Mouse (Mus musculus): ENCODE measurements around the gene 1700019A02Rik. TPM values are rescaled to one million over a fixed set of nuclear protein-coding genes. Genes with fewer than 3 reads are reported as not detected.

1700019A02Rik gene
- polyA plus RNA-seq, 1 experiment = not detected

- TF ChIP-seq CTCF (IDR thresholded peaks at IDR 0.05; ENCODE audit: extremely low read depth, insufficient read depth, low read length) (no peak), POLR2A (IDR thresholded peaks at IDR 0.05; ENCODE audit: extremely low read depth, insufficient read depth, low read length) (no peak)
- no peak overlapping the region for H3K4me3 ChIP-seq (ENCODE audit: insufficient read depth, low read length)
Measured at GRCm38 (mm10) chr1:53186301-53186700, 1.1 kb downstream of the 1700019A02Rik start.

GRCm38 (mm10) chr1:53157715-53158114 lies 29.7 kb downstream of the 1700019A02Rik start:
- TF ChIP-seq CTCF (IDR thresholded peaks at IDR 0.05; ENCODE audit: extremely low read depth, insufficient read depth, low read length) = no peak
- no peak for TF ChIP-seq POLR2A (IDR thresholded peaks at IDR 0.05; ENCODE audit: extremely low read depth, insufficient read depth, low read length)

More at GRCm38 (mm10) chr1:53186301-53186700, 1.1 kb downstream of the 1700019A02Rik start:
- H3K4me1 ChIP-seq (ENCODE audit: control insufficient read depth, insufficient read depth, low read length) = no peaks in the 10 kb centered on the region
- H3K27ac ChIP-seq (ENCODE audit: insufficient read depth, low read length) = no peak overlapping the region

GRCm38 (mm10) chr1:53123066-53123465 lies 64.4 kb downstream of the 1700019A02Rik start:
- no peak overlapping the region for H3K4me3 ChIP-seq (ENCODE audit: insufficient read depth, low read length)
- no peak for TF ChIP-seq POLR2A (IDR thresholded peaks at IDR 0.05; ENCODE audit: extremely low read depth, insufficient read depth, low read length)
- TF ChIP-seq CTCF (IDR thresholded peaks at IDR 0.05; ENCODE audit: extremely low read depth, insufficient read depth, low read length) = no peak

More at GRCm38 (mm10) chr1:53157715-53158114, 29.7 kb downstream of the 1700019A02Rik start:
- Histone ChIP-seq H3K27ac (ENCODE audit: insufficient read depth, low read length) (no peak overlapping the region), H3K4me1 (ENCODE audit: control insufficient read depth, insufficient read depth, low read length) (no peaks in the 10 kb centered on the region), H3K4me3 (ENCODE audit: insufficient read depth, low read length) (no peak overlapping the region)

GRCm38 (mm10) chr1:53110561-53110960 lies 76.9 kb downstream of the 1700019A02Rik start:
- Histone ChIP-seq H3K4me1 (ENCODE audit: control insufficient read depth, insufficient read depth, low read length) (no peaks in the 10 kb centered on the region), H3K4me3 (ENCODE audit: insufficient read depth, low read length) (no peak overlapping the region), H3K27ac (ENCODE audit: insufficient read depth, low read length) (no peak overlapping the region)
- TF ChIP-seq CTCF (IDR thresholded peaks at IDR 0.05; ENCODE audit: extremely low read depth, insufficient read depth, low read length) = no peak
- TF ChIP-seq POLR2A (IDR thresholded peaks at IDR 0.05; ENCODE audit: extremely low read depth, insufficient read depth, low read length) = no peak

More at GRCm38 (mm10) chr1:53123066-53123465, 64.4 kb downstream of the 1700019A02Rik start:
- Histone ChIP-seq H3K27ac (ENCODE audit: insufficient read depth, low read length) (no peak overlapping the region), H3K4me1 (ENCODE audit: control insufficient read depth, insufficient read depth, low read length) (no peaks in the 10 kb centered on the region)

Other genes starting within 250 kb of the 1700019A02Rik start
- gene 1700019D03Rik, start 167.5 kb downstream of the 1700019A02Rik start, polyA plus RNA-seq (2012; rRNA removed) = 13.1 and 14.8 TPM in 2 replicates
- gene Mstn, start 126.0 kb downstream of the 1700019A02Rik start, polyA plus RNA-seq (2012; rRNA removed) = 0.13 and 0.23 TPM in 2 replicates
- 3.4 and 3.9 TPM in 2 replicates for gene Pms1, start 109.4 kb upstream of the 1700019A02Rik start, polyA plus RNA-seq (2012; rRNA removed)
- gene Ormdl1, start 109.5 kb upstream of the 1700019A02Rik start, polyA plus RNA-seq (2012; rRNA removed) = 9.5 and 10.1 TPM in 2 replicates
- 0.52 and 0.70 TPM in 2 replicates for gene Gm28778, start 109.5 kb upstream of the 1700019A02Rik start, polyA plus RNA-seq (2012; rRNA removed)
- gene Osgepl1, start 126.0 kb upstream of the 1700019A02Rik start, polyA plus RNA-seq (2012; rRNA removed) = 21.1 and 21.4 TPM in 2 replicates
- gene Asdurf, start 165.0 kb upstream of the 1700019A02Rik start, polyA plus RNA-seq (2012; rRNA removed) = not detected in 2 replicates
- 0.29 and 0.34 TPM in 2 replicates for gene Gm28551, start 165.0 kb upstream of the 1700019A02Rik start, polyA plus RNA-seq (2012; rRNA removed)
- 16.2 and 16.4 TPM in 2 replicates for gene Asnsd1, start 165.1 kb upstream of the 1700019A02Rik start, polyA plus RNA-seq (2012; rRNA removed)